ENCODE assay signal across 8 mouse cellular contexts in the genomic region with DNA sequence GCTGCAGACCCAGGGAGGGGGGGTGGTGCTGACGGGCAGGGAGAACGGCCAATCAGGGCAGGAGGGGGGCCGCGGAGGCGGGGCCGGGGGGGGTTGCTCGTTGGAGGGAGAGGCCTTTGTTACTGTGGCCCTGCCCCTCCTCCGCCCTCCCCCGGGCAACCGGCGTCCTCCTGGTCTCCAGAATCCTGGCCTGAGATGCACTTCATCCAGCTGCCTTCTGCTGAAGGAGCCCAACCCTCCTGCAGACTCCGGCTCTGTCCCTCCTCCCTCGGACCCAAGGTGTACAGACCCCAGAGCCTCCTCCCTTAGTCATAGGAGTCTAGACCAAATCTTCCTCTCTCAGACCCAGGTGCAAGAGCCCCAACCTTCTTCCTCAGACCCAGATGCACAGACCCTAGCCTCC. TPM values are rescaled to one million over a fixed set of nuclear protein-coding genes. Genes with fewer than 3 reads are reported as not detected.
DNase-seq lines count a peak whose midpoint lies in the region; ATAC-seq and TF ChIP-seq lines count a peak whose summit lies in the region.

No protein-coding gene starts in this region.

- peak overlapping the region; percentile 55 for H3K4me2 ChIP-seq in intestine, postnatal 0 days (replicated peaks; ENCODE audit: low read depth)
- peak overlapping the region; percentile 27; the same call in 1 of the 2 replicates for H3K4me2 ChIP-seq in liver, embryonic 15.5 days
- peak overlapping the region; percentile 67 for H3K4me2 ChIP-seq in stomach, embryonic 14.5 days (replicated peaks; ENCODE audit: low read depth, low read length)

- TF ChIP-seq CTCF in cortical plate, adult 2 months (IDR thresholded peaks at IDR 0.05; ENCODE audit: extremely low read depth, insufficient read depth, low read length): no peak
- no peak for TF ChIP-seq CTCF in intestine, postnatal 0 days (IDR thresholded peaks at IDR 0.05; ENCODE audit: low read depth)

- peak; percentile 45; the same call in 1 of the 2 replicates for TF ChIP-seq POLR2A in cortical plate, adult 2 months (IDR thresholded peaks at IDR 0.05; ENCODE audit: extremely low read depth, insufficient read depth, low read length)

- H3K27me3 ChIP-seq in intestine, postnatal 0 days (replicated peaks; ENCODE audit: control insufficient read depth, insufficient read depth, low read length): 0 out of 2 replicates have a peak, but pooled peaks cover 12% of the 10 kb centered on the region
- peaks cover 42% of the 10 kb centered on the region for H3K27me3 ChIP-seq in liver, embryonic 15.5 days
- 0 out of 2 replicates have a peak, but pooled peaks cover 3% of the 10 kb centered on the region for H3K27me3 ChIP-seq in stomach, embryonic 14.5 days (ENCODE audit: control insufficient read depth, insufficient read depth, low read length)

- no peaks in the 10 kb centered on the region for H3K9me3 ChIP-seq in intestine, postnatal 0 days (ENCODE audit: control insufficient read depth)
- H3K9me3 ChIP-seq in liver, embryonic 15.5 days (replicated peaks): no peaks in the 10 kb centered on the region
- H3K9me3 ChIP-seq in stomach, embryonic 14.5 days (ENCODE audit: control insufficient read depth, low read depth, low read length): no peaks in the 10 kb centered on the region

- H3K4me1 ChIP-seq in cortical plate, adult 2 months (ENCODE audit: control insufficient read depth, insufficient read depth, low read length): peaks cover 1% of the 10 kb centered on the region; the same call in 1 of the 2 replicates
- H3K4me1 ChIP-seq in intestine, postnatal 0 days (replicated peaks; ENCODE audit: control insufficient read depth, insufficient read depth, low read length): no peaks in the 10 kb centered on the region
- no peaks in the 10 kb centered on the region for H3K4me1 ChIP-seq in liver, embryonic 15.5 days (replicated peaks)
- H3K4me1 ChIP-seq in stomach, embryonic 14.5 days (ENCODE audit: control insufficient read depth, insufficient read depth, low read length): no peaks in the 10 kb centered on the region

- no peaks in the 10 kb centered on the region for H3K36me3 ChIP-seq in intestine, postnatal 0 days (ENCODE audit: control insufficient read depth, insufficient read depth)
- no peaks in the 10 kb centered on the region for H3K36me3 ChIP-seq in liver, embryonic 15.5 days (replicated peaks)
- no peaks in the 10 kb centered on the region for H3K36me3 ChIP-seq in stomach, embryonic 14.5 days (ENCODE audit: control insufficient read depth, insufficient read depth, low read length)

- H3K27ac ChIP-seq in cortical plate, adult 2 months (ENCODE audit: insufficient read depth, low read length): peak overlapping the region; percentile 66
- no peak overlapping the region for H3K27ac ChIP-seq in intestine, postnatal 0 days (ENCODE audit: low read depth, low read length)
- no peak overlapping the region for H3K27ac ChIP-seq in liver, embryonic 15.5 days (replicated peaks)
- H3K27ac ChIP-seq in stomach, embryonic 14.5 days (ENCODE audit: low read length): no peak overlapping the region

- peak overlapping the region; percentile 89 for H3K4me3 ChIP-seq in cortical plate, adult 2 months (ENCODE audit: insufficient read depth, low read length)
- peak overlapping the region; percentile 33 for H3K4me3 ChIP-seq in intestine, postnatal 0 days (ENCODE audit: low read depth, low read length)
- H3K4me3 ChIP-seq in liver, embryonic 15.5 days (replicated peaks): no peak overlapping the region
- peak overlapping the region; percentile 39 for H3K4me3 ChIP-seq in stomach, embryonic 14.5 days (ENCODE audit: low read depth, low read length)

- peak; percentile 26 for DNase-seq in ovary, postnatal 36 days (ENCODE audit: low spot score)
- no peak for DNase-seq in ovary, adult 18-20 months (ENCODE audit: low spot score)
- DNase-seq in gastrocnemius, postnatal 10 days: peak; percentile 45

- H3K9ac ChIP-seq in intestine, postnatal 0 days (ENCODE audit: low read depth, low read length): no peak overlapping the region
- no peak overlapping the region for H3K9ac ChIP-seq in liver, embryonic 15.5 days
- H3K9ac ChIP-seq in stomach, embryonic 14.5 days (replicated peaks; ENCODE audit: low read depth, low read length): peak overlapping the region; percentile 52; the same call in 1 of the 2 replicates

- 1% methylated on average over 6 of the region's 13 CpGs for WGBS in intestine, postnatal 0 days
- 2% methylated on average over 13 of the region's 13 CpGs for WGBS in liver, embryonic 15.5 days (ENCODE audit: insufficient replicate concordance)
- 0% methylated on average over 9 of the region's 13 CpGs for WGBS in stomach, embryonic 14.5 days

- ATAC-seq in intestine, postnatal 0 days: peak; percentile 36; the same call in 1 of the 2 replicates
- ATAC-seq in liver, embryonic 15.5 days (ENCODE audit: insufficient read depth): no peak
- ATAC-seq in stomach, embryonic 14.5 days (ENCODE audit: insufficient number of reproducible peaks, insufficient read depth, low FRiP score, low read depth): peak; percentile 81
- no peak for ATAC-seq in monocyte, adult 5-6 weeks (replicated peaks; ENCODE audit: insufficient number of reproducible peaks, low FRiP score, low TSS enrichment, poor library complexity, severe bottlenecking)

RNA-seq across cellular contexts. Expression of a gene that starts 0.3 kb away (rescaled TPM):
- polyA plus RNA-seq in cortical plate, adult 2 months (2012; rRNA removed): 42.2 and 46.0 TPM in 2 replicates
- 1 to 10 TPM; 1.2 to 1.3 TPM for total RNA-seq in gastrocnemius, postnatal 10 days (2021)
- polyA plus RNA-seq in intestine, postnatal 0 days (2015; fragmentation: Nextera tagmentation; extraction: Ambion mirVana): 0.20 TPM in 2 replicates
- not detected in 2 replicates for polyA plus RNA-seq in liver, embryonic 15.5 days (2015; fragmentation: Nextera tagmentation; extraction: Ambion mirVana)
- polyA plus RNA-seq in stomach, embryonic 14.5 days (2014; fragmentation: Nextera tagmentation; extraction: Ambion mirVana): 0.75 and 0.91 TPM in 2 replicates
- not detected in 3 replicates for total RNA-seq in monocyte, adult 5-6 weeks (2017)

RNA-seq across cellular contexts. Expression of a gene that starts 15.6 kb away (rescaled TPM):
- polyA plus RNA-seq in cortical plate, adult 2 months (2012; rRNA removed): not detected in 2 replicates
- total RNA-seq in gastrocnemius, postnatal 10 days (2021): not detected
- polyA plus RNA-seq in intestine, postnatal 0 days (2015; fragmentation: Nextera tagmentation; extraction: Ambion mirVana): not detected in 2 replicates
- polyA plus RNA-seq in liver, embryonic 15.5 days (2015; fragmentation: Nextera tagmentation; extraction: Ambion mirVana): not detected in 2 replicates
- polyA plus RNA-seq in stomach, embryonic 14.5 days (2014; fragmentation: Nextera tagmentation; extraction: Ambion mirVana): not detected in 2 replicates
- not detected in 3 replicates for total RNA-seq in monocyte, adult 5-6 weeks (2017)

RNA-seq across cellular contexts. Expression of a gene that starts 27.2 kb away (rescaled TPM):
- polyA plus RNA-seq in cortical plate, adult 2 months (2012; rRNA removed): 1.7 and 3.2 TPM in 2 replicates
- 1 to 10 TPM; 1.4 to 3.8 TPM for total RNA-seq in gastrocnemius, postnatal 10 days (2021)
- polyA plus RNA-seq in intestine, postnatal 0 days (2015; fragmentation: Nextera tagmentation; extraction: Ambion mirVana): 4.5 and 5.3 TPM in 2 replicates
- polyA plus RNA-seq in liver, embryonic 15.5 days (2015; fragmentation: Nextera tagmentation; extraction: Ambion mirVana): 1.0 and 1.5 TPM in 2 replicates
- 3.0 and 6.1 TPM in 2 replicates for polyA plus RNA-seq in stomach, embryonic 14.5 days (2014; fragmentation: Nextera tagmentation; extraction: Ambion mirVana)
- total RNA-seq in monocyte, adult 5-6 weeks (2017): 1.2 to 6.7 TPM (median 2.9 TPM) in 3 replicates

RNA-seq across cellular contexts. Expression of a gene that starts 46.3 kb away (rescaled TPM):
- 0.78 and 2.1 TPM in 2 replicates for polyA plus RNA-seq in cortical plate, adult 2 months (2012; rRNA removed)
- 1 to 10 TPM in 1 of 2 experiments, under 1 TPM in 1; 0.66 to 1.2 TPM for total RNA-seq in gastrocnemius, postnatal 10 days (2021)
- 0.23 and 0.24 TPM in 2 replicates for polyA plus RNA-seq in intestine, postnatal 0 days (2015; fragmentation: Nextera tagmentation; extraction: Ambion mirVana)
- polyA plus RNA-seq in liver, embryonic 15.5 days (2015; fragmentation: Nextera tagmentation; extraction: Ambion mirVana): not detected in 2 replicates
- 0.30 and 0.46 TPM in 2 replicates for polyA plus RNA-seq in stomach, embryonic 14.5 days (2014; fragmentation: Nextera tagmentation; extraction: Ambion mirVana)
- not detected in 3 replicates for total RNA-seq in monocyte, adult 5-6 weeks (2017)

RNA-seq across cellular contexts. Expression of a gene that starts 46.3 kb away (rescaled TPM):
- polyA plus RNA-seq in cortical plate, adult 2 months (2012; rRNA removed): 89.4 and 94.5 TPM in 2 replicates
- total RNA-seq in gastrocnemius, postnatal 10 days (2021): 100 to 1,000 TPM; 346 to 421 TPM
- polyA plus RNA-seq in intestine, postnatal 0 days (2015; fragmentation: Nextera tagmentation; extraction: Ambion mirVana): 813 and 825 TPM in 2 replicates
- polyA plus RNA-seq in liver, embryonic 15.5 days (2015; fragmentation: Nextera tagmentation; extraction: Ambion mirVana): 283 and 325 TPM in 2 replicates
- 290 and 313 TPM in 2 replicates for polyA plus RNA-seq in stomach, embryonic 14.5 days (2014; fragmentation: Nextera tagmentation; extraction: Ambion mirVana)
- 178 to 222 TPM (median 221 TPM) in 3 replicates for total RNA-seq in monocyte, adult 5-6 weeks (2017)

Comparison
In these comparisons a context has a peak if more than half of its experiments do, and no peak if none do; other contexts are left out.
1. ATAC-seq: peak in intestine, postnatal 0 days (single experiment) and stomach, embryonic 14.5 days (single experiment); none in liver, embryonic 15.5 days (single experiment) and monocyte, adult 5-6 weeks (single experiment).
2. RNA of a gene that starts 0.3 kb away (polyA plus RNA-seq): 42.2 to 46.0 TPM in cortical plate, adult 2 months; 0.75 to 0.91 TPM in stomach, embryonic 14.5 days, 0.20 TPM in intestine, postnatal 0 days and not detected in liver, embryonic 15.5 days; every median in the first group is over 10 times any median in the second.
3. Peak in every context shown above with its lines, with median percentiles within 50 percentile points of each other: H3K4me2 ChIP-seq.